Mouse (Mus musculus): Measurements from ENCODE around the gene Psmg1. TPM values are rescaled to one million over a fixed set of nuclear protein-coding genes. Genes with fewer than 3 reads are reported as not detected.
"Not testable (repeated sequence)": the region's sequence is repeated elsewhere in the genome, so short reads cannot be mapped to it uniquely, and the experiment has no call there.

The Psmg1 gene
- polyA plus RNA-seq (2014; fragmentation: Nextera tagmentation; extraction: Ambion mirVana): 99.2 and 105 TPM in 2 replicates

- Histone ChIP-seq H3K4me2 (replicated peaks; ENCODE audit: low read depth, low read length) (peak within 1 kb of the TSS; percentile 49), H3K9me3 (ENCODE audit: control insufficient read depth, low read length) (no peaks in the 10 kb centered on the region), H3K4me1 (ENCODE audit: control insufficient read depth, insufficient read depth, low read length) (peaks cover 4% of the 10 kb centered on the region; the same call in 1 of the 2 replicates), H3K36me3 (ENCODE audit: control insufficient read depth, insufficient read depth, low read length) (peaks cover 19% of the 10 kb centered on the region), H3K27me3 (ENCODE audit: control insufficient read depth, insufficient read depth, low read length) (no peaks in the 10 kb centered on the region), H3K4me3 (ENCODE audit: low read length) (peak within 1 kb of the TSS; percentile 70), H3K9ac (ENCODE audit: low read depth, low read length) (peak within 1 kb of the TSS; percentile 79), H3K27ac (ENCODE audit: low read depth, low read length) (peak within 1 kb of the TSS; percentile 76)
- ATAC-seq (ENCODE audit: low FRiP score, low TSS enrichment): peak; percentile 93
- under 1% methylated on average over 58 of the region's 62 CpGs for whole genome bisulfite sequencing
Measured at GRCm38 (mm10) chr16:95990462-95991121, at the start of gene Psmg1. Gene Psmg1 (minus strand): TSS chr16:95990960.

GRCm38 (mm10) chr16:96039538-96039937, 48.8 kb upstream of the Psmg1 start:
- peaks cover 100% of the 10 kb centered on the region for H3K36me3 ChIP-seq (ENCODE audit: control insufficient read depth, insufficient read depth, low read length)

GRCm38 (mm10) chr16:96034473-96034872, 43.7 kb upstream of the Psmg1 start:
- H3K9ac ChIP-seq (ENCODE audit: low read depth, low read length): no peak overlapping the region
- H3K4me3 ChIP-seq (ENCODE audit: low read length): no peak overlapping the region
- no peaks in the 10 kb centered on the region for H3K9me3 ChIP-seq (ENCODE audit: control insufficient read depth, low read length)
- H3K4me2 ChIP-seq (replicated peaks; ENCODE audit: low read depth, low read length): no peak overlapping the region
- no peaks in the 10 kb centered on the region for H3K4me1 ChIP-seq (ENCODE audit: control insufficient read depth, insufficient read depth, low read length)
- 92% methylated on average over 6 of the region's 6 CpGs for WGBS
- peaks cover 99% of the 10 kb centered on the region for H3K36me3 ChIP-seq (ENCODE audit: control insufficient read depth, insufficient read depth, low read length)
- H3K27me3 ChIP-seq (ENCODE audit: control insufficient read depth, insufficient read depth, low read length): no peaks in the 10 kb centered on the region
- no peak for ATAC-seq (ENCODE audit: low FRiP score, low TSS enrichment)
- H3K27ac ChIP-seq (ENCODE audit: low read depth, low read length): no peak overlapping the region

More at GRCm38 (mm10) chr16:96039538-96039937, 48.8 kb upstream of the Psmg1 start:
- no peak overlapping the region for H3K9ac ChIP-seq (ENCODE audit: low read depth, low read length)
- H3K4me1 ChIP-seq (ENCODE audit: control insufficient read depth, insufficient read depth, low read length): no peaks in the 10 kb centered on the region
- no peak for ATAC-seq (ENCODE audit: low FRiP score, low TSS enrichment)
- no peak overlapping the region for H3K4me2 ChIP-seq (replicated peaks; ENCODE audit: low read depth, low read length)
- WGBS: 80% methylated on average over 6 of the region's 6 CpGs
- H3K9me3 ChIP-seq (ENCODE audit: control insufficient read depth, low read length): no peaks in the 10 kb centered on the region
- no peaks in the 10 kb centered on the region for H3K27me3 ChIP-seq (ENCODE audit: control insufficient read depth, insufficient read depth, low read length)
- H3K27ac ChIP-seq (ENCODE audit: low read depth, low read length): no peak overlapping the region
- H3K4me3 ChIP-seq (ENCODE audit: low read length): no peak overlapping the region

- no peaks in the 10 kb centered on the region for H3K9me3 ChIP-seq (ENCODE audit: control insufficient read depth, low read length)
- H3K36me3 ChIP-seq (ENCODE audit: control insufficient read depth, insufficient read depth, low read length): peaks cover 99% of the 10 kb centered on the region
Measured at GRCm38 (mm10) chr16:96032368-96033043, 41.7 kb upstream of the Psmg1 start.

GRCm38 (mm10) chr16:96030476-96031102, 39.8 kb upstream of the Psmg1 start:
- H3K27ac ChIP-seq (ENCODE audit: low read depth, low read length): no peak overlapping the region
- H3K9me3 ChIP-seq (ENCODE audit: control insufficient read depth, low read length): no peaks in the 10 kb centered on the region
- H3K36me3 ChIP-seq (ENCODE audit: control insufficient read depth, insufficient read depth, low read length): peaks cover 98% of the 10 kb centered on the region
- no peak overlapping the region for H3K4me3 ChIP-seq (ENCODE audit: low read length)
- no peaks in the 10 kb centered on the region for H3K27me3 ChIP-seq (ENCODE audit: control insufficient read depth, insufficient read depth, low read length)
- no peaks in the 10 kb centered on the region for H3K4me1 ChIP-seq (ENCODE audit: control insufficient read depth, insufficient read depth, low read length)
- no peak for ATAC-seq (ENCODE audit: low FRiP score, low TSS enrichment)
- no peak overlapping the region for H3K9ac ChIP-seq (ENCODE audit: low read depth, low read length)
- WGBS: 92% methylated on average over 2 of the region's 2 CpGs
- no peak overlapping the region for H3K4me2 ChIP-seq (replicated peaks; ENCODE audit: low read depth, low read length)

More at GRCm38 (mm10) chr16:96032368-96033043, 41.7 kb upstream of the Psmg1 start:
- no peak overlapping the region for H3K4me3 ChIP-seq (ENCODE audit: low read length)
- H3K27ac ChIP-seq (ENCODE audit: low read depth, low read length): no peak overlapping the region
- WGBS: 92% methylated on average over 13 of the region's 13 CpGs
- no peak overlapping the region for H3K9ac ChIP-seq (ENCODE audit: low read depth, low read length)
- H3K4me2 ChIP-seq (replicated peaks; ENCODE audit: low read depth, low read length): no peak overlapping the region
- no peaks in the 10 kb centered on the region for H3K27me3 ChIP-seq (ENCODE audit: control insufficient read depth, insufficient read depth, low read length)
- H3K4me1 ChIP-seq (ENCODE audit: control insufficient read depth, insufficient read depth, low read length): no peaks in the 10 kb centered on the region
- ATAC-seq (ENCODE audit: low FRiP score, low TSS enrichment): no peak

- ATAC-seq (ENCODE audit: low FRiP score, low TSS enrichment): no peak
- no peak overlapping the region for H3K9ac ChIP-seq (ENCODE audit: low read depth, low read length)
- H3K36me3 ChIP-seq (ENCODE audit: control insufficient read depth, insufficient read depth, low read length): peaks cover 89% of the 10 kb centered on the region
- 94% methylated on average over 5 of the region's 5 CpGs for WGBS
- H3K4me2 ChIP-seq (replicated peaks; ENCODE audit: low read depth, low read length): no peak overlapping the region
- H3K4me3 ChIP-seq (ENCODE audit: low read length): no peak overlapping the region
- no peaks in the 10 kb centered on the region for H3K4me1 ChIP-seq (ENCODE audit: control insufficient read depth, insufficient read depth, low read length)
- no peaks in the 10 kb centered on the region for H3K9me3 ChIP-seq (ENCODE audit: control insufficient read depth, low read length)
- no peaks in the 10 kb centered on the region for H3K27me3 ChIP-seq (ENCODE audit: control insufficient read depth, insufficient read depth, low read length)
- H3K27ac ChIP-seq (ENCODE audit: low read depth, low read length): no peak overlapping the region
Measured at GRCm38 (mm10) chr16:96026256-96026655, 35.5 kb upstream of the Psmg1 start.

- Histone ChIP-seq H3K27me3 (ENCODE audit: control insufficient read depth, insufficient read depth, low read length) (no peaks in the 10 kb centered on the region), H3K27ac (ENCODE audit: low read depth, low read length) (no peak overlapping the region), H3K9me3 (ENCODE audit: control insufficient read depth, low read length) (no peaks in the 10 kb centered on the region), H3K9ac (ENCODE audit: low read depth, low read length) (no peak overlapping the region), H3K4me1 (ENCODE audit: control insufficient read depth, insufficient read depth, low read length) (no peaks in the 10 kb centered on the region), H3K4me2 (replicated peaks; ENCODE audit: low read depth, low read length) (no peak overlapping the region), H3K36me3 (ENCODE audit: control insufficient read depth, insufficient read depth, low read length) (peaks cover 89% of the 10 kb centered on the region), H3K4me3 (ENCODE audit: low read length) (no peak overlapping the region)
- WGBS: 82% methylated on average over 3 of the region's 3 CpGs
- ATAC-seq (ENCODE audit: low FRiP score, low TSS enrichment): no peak
Measured at GRCm38 (mm10) chr16:96025244-96025643, 34.5 kb upstream of the Psmg1 start.

GRCm38 (mm10) chr16:96021045-96021444, 30.3 kb upstream of the Psmg1 start:
- WGBS: 83% methylated on average over 10 of the region's 10 CpGs
- no peaks in the 10 kb centered on the region for H3K27me3 ChIP-seq (ENCODE audit: control insufficient read depth, insufficient read depth, low read length)
- peaks cover 84% of the 10 kb centered on the region for H3K36me3 ChIP-seq (ENCODE audit: control insufficient read depth, insufficient read depth, low read length)
- no peak overlapping the region for H3K4me2 ChIP-seq (replicated peaks; ENCODE audit: low read depth, low read length)
- H3K4me1 ChIP-seq (ENCODE audit: control insufficient read depth, insufficient read depth, low read length): no peaks in the 10 kb centered on the region
- H3K27ac ChIP-seq (ENCODE audit: low read depth, low read length): no peak overlapping the region
- no peaks in the 10 kb centered on the region for H3K9me3 ChIP-seq (ENCODE audit: control insufficient read depth, low read length)
- no peak overlapping the region for H3K9ac ChIP-seq (ENCODE audit: low read depth, low read length)
- ATAC-seq (ENCODE audit: low FRiP score, low TSS enrichment): no peak
- H3K4me3 ChIP-seq (ENCODE audit: low read length): no peak overlapping the region

- H3K4me2 ChIP-seq (replicated peaks; ENCODE audit: low read depth, low read length); H3K9me3 ChIP-seq (ENCODE audit: control insufficient read depth, low read length); ATAC-seq (ENCODE audit: low FRiP score, low TSS enrichment); H3K27ac ChIP-seq (ENCODE audit: low read depth, low read length); H3K4me3 ChIP-seq (ENCODE audit: low read length); H3K9ac ChIP-seq (ENCODE audit: low read depth, low read length); H3K27me3 ChIP-seq (ENCODE audit: control insufficient read depth, insufficient read depth, low read length); H3K4me1 ChIP-seq (ENCODE audit: control insufficient read depth, insufficient read depth, low read length): not testable (repeated sequence)
- peaks cover 28% of the 10 kb centered on the region for H3K36me3 ChIP-seq (ENCODE audit: control insufficient read depth, insufficient read depth, low read length)
- WGBS: no CpG with 5 or more reads among the region's 10 CpGs
Measured at GRCm38 (mm10) chr16:96009124-96009523, 18.4 kb upstream of the Psmg1 start.

All from kidney, embryonic 14.5 days (tissue).